In the genomic region with DNA sequence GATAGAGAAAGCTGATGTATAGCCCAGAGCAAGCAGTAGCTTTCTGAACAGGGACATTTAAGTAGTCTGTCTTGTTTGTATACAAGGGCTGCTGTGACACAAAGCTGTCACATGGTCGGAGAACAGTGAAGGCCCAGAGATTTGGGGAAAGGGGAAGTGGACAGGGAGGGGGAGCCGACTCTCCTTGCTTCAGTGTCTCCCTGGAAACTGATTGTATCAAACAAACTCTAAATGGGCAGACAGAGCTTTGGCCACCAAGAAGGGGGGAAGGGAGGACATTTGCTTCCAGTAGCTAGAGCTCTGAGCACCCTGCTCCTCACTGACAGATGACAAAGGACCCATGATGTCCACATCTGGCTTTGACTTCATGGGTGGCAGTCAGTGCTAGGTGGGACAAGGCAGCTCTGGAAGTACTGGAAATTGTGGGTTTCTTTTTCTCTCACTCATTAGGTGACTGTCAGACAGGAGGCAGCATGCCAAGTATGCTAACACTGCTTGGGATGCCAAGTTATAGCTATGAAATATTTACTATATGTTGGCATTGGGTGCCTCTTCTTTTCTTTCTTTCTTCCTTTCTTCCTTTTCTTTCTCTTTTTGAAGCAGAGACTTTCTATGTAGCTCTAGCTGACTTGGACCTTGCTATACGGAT, we compare ENCODE assay signal across 13 mouse cellular contexts. TPM values are rescaled to one million over a fixed set of nuclear protein-coding genes. Genes with fewer than 3 reads are reported as not detected.
DNase-seq lines count a peak whose midpoint lies in the region; ATAC-seq and TF ChIP-seq lines count a peak whose summit lies in the region.
"Had no signal": no experiment of that assay in that cellular context is flagged by ENCODE, and none has a peak within 500 bp of the region (broad histone marks: within the 10 kb centered on the region; RNA-seq: fewer than 3 reads in every experiment).

No protein-coding gene starts in this region.

- no peaks in the 10 kb centered on the region for H3K9me3 ChIP-seq in kidney, embryonic 16.5 days (ENCODE audit: low read length)
- H3K9me3 ChIP-seq in hindbrain, postnatal 0 days (ENCODE audit: low read length) = no peaks in the 10 kb centered on the region
- H3K9me3 ChIP-seq: heart, embryonic 13.5 days; kidney, embryonic 15.5 days; liver, embryonic 13.5 days had no signal

- no peak overlapping the region for H3K4me2 ChIP-seq in kidney, embryonic 16.5 days (replicated peaks; ENCODE audit: low read depth, low read length)
- H3K4me2 ChIP-seq in hindbrain, postnatal 0 days (ENCODE audit: low read depth, low read length) = no peak overlapping the region
- H3K4me2 ChIP-seq: heart, embryonic 13.5 days; kidney, embryonic 15.5 days; liver, embryonic 13.5 days had no signal

- no peak overlapping the region for H3K27ac ChIP-seq in kidney, embryonic 16.5 days (ENCODE audit: low read length)
- peak overlapping the region; percentile 22; the same call in 1 of the 2 replicates for H3K27ac ChIP-seq in hindbrain, postnatal 0 days
- H3K27ac ChIP-seq: kidney, embryonic 15.5 days; liver, embryonic 13.5 days had no signal

- no peak for TF ChIP-seq CTCF in hindbrain, postnatal 0 days (IDR thresholded peaks at IDR 0.05; ENCODE audit: low read depth)

- H3K4me3 ChIP-seq in kidney, embryonic 16.5 days (ENCODE audit: low read length) = no peak overlapping the region
- no peak overlapping the region for H3K4me3 ChIP-seq in hindbrain, postnatal 0 days (ENCODE audit: low read length)
- H3K4me3 ChIP-seq: heart, embryonic 13.5 days; kidney, embryonic 15.5 days; liver, embryonic 13.5 days had no signal

- H3K36me3 ChIP-seq in kidney, embryonic 16.5 days (ENCODE audit: insufficient read depth, low read length) = no peaks in the 10 kb centered on the region
- no peaks in the 10 kb centered on the region for H3K36me3 ChIP-seq in hindbrain, postnatal 0 days (ENCODE audit: insufficient read depth, low read length)
- H3K36me3 ChIP-seq: heart, embryonic 13.5 days; kidney, embryonic 15.5 days; liver, embryonic 13.5 days had no signal

- no peak for ATAC-seq in kidney, embryonic 16.5 days (ENCODE audit: low FRiP score, low TSS enrichment)
- peak; percentile 43; the same call in 1 of the 2 replicates for ATAC-seq in hindbrain, postnatal 0 days

- no peaks in the 10 kb centered on the region for H3K27me3 ChIP-seq in kidney, embryonic 16.5 days (ENCODE audit: insufficient read depth, low read length)
- H3K27me3 ChIP-seq in hindbrain, postnatal 0 days (ENCODE audit: insufficient read depth, low read length) = no peaks in the 10 kb centered on the region

- WGBS in kidney, embryonic 16.5 days = 36% methylated on average over 3 of the region's 3 CpGs
- WGBS in hindbrain, postnatal 0 days = 43% methylated on average over 3 of the region's 3 CpGs

- 0 out of 2 replicates have a peak overlapping the region, but pooled peaks have one; percentile 23 for H3K9ac ChIP-seq in kidney, embryonic 16.5 days (replicated peaks; ENCODE audit: low read length)
- no peak overlapping the region for H3K9ac ChIP-seq in hindbrain, postnatal 0 days (replicated peaks; ENCODE audit: low read length)
- H3K9ac ChIP-seq: heart, embryonic 13.5 days; kidney, embryonic 15.5 days; liver, embryonic 13.5 days had no signal

- peaks cover 31% of the 10 kb centered on the region for H3K4me1 ChIP-seq in kidney, embryonic 16.5 days (ENCODE audit: insufficient read depth, low read length)
- peaks cover 21% of the 10 kb centered on the region for H3K4me1 ChIP-seq in hindbrain, postnatal 0 days (ENCODE audit: insufficient read depth, low read length)
- H3K4me1 ChIP-seq: liver, embryonic 13.5 days had no signal

- peak; percentile 41 for DNase-seq in cerebellum, adult 11-12 months
- DNase-seq in cerebellum, adult 8-10 months = no peak
- DNase-seq in kidney, adult 18-20 months = no peak
- peak; percentile 20 for DNase-seq in lung, postnatal 10 days
- no peak for DNase-seq in lung, postnatal 14 days
- DNase-seq in hindbrain, postnatal 0 days (ENCODE audit: low spot score) = peak; percentile 57
- DNase-seq in urinary bladder, postnatal 36 days (ENCODE audit: low spot score in 2 of 2) = no peak
- DNase-seq: liver, embryonic 13.5 days; thymus, adult 2 months had no signal

RNA-seq across cellular contexts. Expression of gene Limch1, which starts 5.8 kb away (rescaled TPM):
- 36.3 and 37.5 TPM in 2 replicates for polyA plus RNA-seq in kidney, embryonic 16.5 days (2015; fragmentation: Nextera tagmentation; extraction: Ambion mirVana)
- 70.6 and 72.4 TPM in 2 replicates for total RNA-seq in hindbrain, postnatal 0 days (2014; rRNA removed)
- 50.4 and 54.3 TPM in 2 replicates for polyA plus RNA-seq in hindbrain, postnatal 0 days (2015; fragmentation: Nextera tagmentation; extraction: Ambion mirVana)
- total RNA-seq: megakaryocyte-erythroid progenitor cell, adult 5-6 weeks had no signal

Comparison
In these comparisons a context has a peak if more than half of its experiments do, and no peak if none do; other contexts are left out.
1. DNase-seq: peak in cerebellum, adult 11-12 months (single experiment), lung, postnatal 10 days (single experiment) and hindbrain, postnatal 0 days (single experiment); none in cerebellum, adult 8-10 months (single experiment), kidney, adult 18-20 months (single experiment), lung, postnatal 14 days (single experiment) and urinary bladder, postnatal 36 days (0 of 2).